Comparison of ENCODE assay signal across 9 mouse cellular contexts in the genomic region with DNA sequence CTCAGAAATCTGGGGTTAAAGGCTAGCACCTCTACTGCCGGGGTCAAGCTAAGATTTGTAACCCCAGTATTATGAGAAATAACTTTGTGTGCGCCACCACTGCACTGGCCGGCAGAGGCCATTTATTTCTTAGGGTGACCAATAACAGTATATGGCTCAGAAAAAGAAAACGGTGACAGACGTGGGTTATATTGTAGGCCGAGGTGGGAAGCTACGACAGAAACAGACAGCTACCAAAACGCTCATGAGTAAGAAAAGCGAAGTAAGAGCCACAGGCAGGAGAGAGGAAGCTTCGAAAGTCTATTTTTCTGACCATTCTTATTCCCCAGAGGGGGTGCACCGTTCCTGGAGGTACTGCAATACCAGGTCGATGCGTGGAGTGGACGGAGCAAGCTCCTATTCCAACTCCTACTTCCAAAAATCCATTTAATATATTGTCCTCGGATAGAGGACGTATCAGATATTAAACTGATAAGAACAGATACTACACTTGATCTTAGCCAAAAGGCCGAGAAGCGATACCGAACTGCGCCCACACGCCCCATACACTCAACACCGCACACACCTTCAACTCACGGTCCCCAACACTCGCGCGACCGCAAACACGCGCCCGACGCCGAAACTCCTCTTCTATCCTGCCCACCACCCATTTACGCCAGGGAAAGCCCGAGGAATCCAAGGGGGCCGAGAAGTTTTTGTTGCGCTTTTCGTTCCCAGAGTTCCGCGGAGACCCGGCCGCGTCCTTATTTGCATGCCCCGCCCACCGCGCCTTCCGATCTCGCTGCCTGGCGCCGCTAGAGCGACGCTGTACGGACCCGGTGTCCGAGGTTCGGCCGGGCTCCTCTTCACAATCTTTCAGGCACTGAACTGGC. TPM values are rescaled to one million over a fixed set of nuclear protein-coding genes. Genes with fewer than 3 reads are reported as not detected.
DNase-seq lines count a peak whose midpoint lies in the region; ATAC-seq lines count a peak whose summit lies in the region.
"Not testable (repeated sequence)": the region's sequence is repeated elsewhere in the genome, so short reads cannot be mapped to it uniquely, and the experiment has no call there.
"Had no signal": no experiment of that assay in that cellular context is flagged by ENCODE, and none has a peak within 500 bp of the region (broad histone marks: within the 10 kb centered on the region; RNA-seq: fewer than 3 reads in every experiment).

No protein-coding gene starts in this region.

- intact Hi-C loops in left cerebral cortex, postnatal 10 days (cut with DNase I) = not testable (repeated sequence)

- peak; percentile 55 for ATAC-seq in inflammation-experienced regulatory T-cells, adult 6 months
- peak; percentile 65 for ATAC-seq in megakaryocyte, adult 5-6 weeks (ENCODE audit: poor library complexity, severe bottlenecking)

- DNase-seq in adrenal gland, postnatal 10 days = peak; percentile 78
- peak; percentile 60 for DNase-seq in embryo, embryonic 11.5 days (ENCODE audit: low read depth, low spot score)
- peak; percentile 66 for DNase-seq in gastrocnemius, postnatal 25 days
- peak; percentile 72 to 82 for DNase-seq in left cerebral cortex, postnatal 10 days (ENCODE audit: extremely low spot score in 1 of 2, low spot score in 2 of 2)
- peak; percentile 57 for DNase-seq in right cerebral cortex, adult 18-20 months
- DNase-seq in urinary bladder, adult 18-20 months (ENCODE audit: low spot score in 2 of 2) = peak; percentile 40 to 48

RNA-seq across cellular contexts. Expression of a gene that starts 18.7 kb away (rescaled TPM):
- total RNA-seq in adrenal gland, postnatal 10 days (2021) = 10 to 100 TPM; 22.5 to 26.4 TPM
- 10 to 100 TPM; 21.6 to 25.0 TPM for total RNA-seq in gastrocnemius, postnatal 25 days (2021)
- 10 to 100 TPM; 74.3 to 80.3 (median 78.1) TPM for polyA plus RNA-seq in inflammation-experienced regulatory T-cells, adult 6 months (2017; shearing (Covaris generic))
- total RNA-seq in left cerebral cortex, postnatal 10 days (2021) = 1 to 10 TPM; 4.0 to 4.7 TPM
- total RNA-seq in megakaryocyte, adult 5-6 weeks (2015) = 22.6 and 28.8 TPM in 2 replicates
- 18.1 and 23.1 TPM in 2 replicates for total RNA-seq in megakaryocyte, adult 5-6 weeks (2017)

RNA-seq across cellular contexts. Expression of a gene that starts 19.7 kb away (rescaled TPM):
- total RNA-seq in adrenal gland, postnatal 10 days (2021) = 10 to 100 TPM; 10.4 to 16.7 TPM
- total RNA-seq in gastrocnemius, postnatal 25 days (2021) = 1 to 10 TPM; 5.7 to 5.8 TPM
- 1 to 10 TPM in 1 of 3 experiments, under 1 TPM in 1, not detected in 1; 0.40 to 1.6 TPM for polyA plus RNA-seq in inflammation-experienced regulatory T-cells, adult 6 months (2017; shearing (Covaris generic))
- total RNA-seq in left cerebral cortex, postnatal 10 days (2021) = 10 to 100 TPM; 25.3 to 26.0 TPM
- 1.7 and 2.3 TPM in 2 replicates for total RNA-seq in megakaryocyte, adult 5-6 weeks (2015)
- total RNA-seq in megakaryocyte, adult 5-6 weeks (2017) = 1.0 and 2.1 TPM in 2 replicates

RNA-seq across cellular contexts. Expression of a gene that starts 46.6 kb away (rescaled TPM):
- total RNA-seq in adrenal gland, postnatal 10 days (2021) = not detected
- not detected for total RNA-seq in gastrocnemius, postnatal 25 days (2021)
- polyA plus RNA-seq in inflammation-experienced regulatory T-cells, adult 6 months (2017; shearing (Covaris generic)) = under 1 TPM in 2 of 3 experiments, not detected in 1; 0.49 to 0.62 TPM
- not detected for total RNA-seq in left cerebral cortex, postnatal 10 days (2021)
- total RNA-seq in megakaryocyte, adult 5-6 weeks (2015) = not detected in 2 replicates
- total RNA-seq in megakaryocyte, adult 5-6 weeks (2017) = not detected in 2 replicates
- polyA plus RNA-seq: frontal cortex, adult 2 months had no signal

Comparison
In these comparisons a context has a peak if more than half of its experiments do, and no peak if none do; other contexts are left out.
1. Peak in every context shown above with its lines: DNase-seq and ATAC-seq.